ENCODE assay signal across 19 mouse cellular contexts in the genomic region with DNA sequence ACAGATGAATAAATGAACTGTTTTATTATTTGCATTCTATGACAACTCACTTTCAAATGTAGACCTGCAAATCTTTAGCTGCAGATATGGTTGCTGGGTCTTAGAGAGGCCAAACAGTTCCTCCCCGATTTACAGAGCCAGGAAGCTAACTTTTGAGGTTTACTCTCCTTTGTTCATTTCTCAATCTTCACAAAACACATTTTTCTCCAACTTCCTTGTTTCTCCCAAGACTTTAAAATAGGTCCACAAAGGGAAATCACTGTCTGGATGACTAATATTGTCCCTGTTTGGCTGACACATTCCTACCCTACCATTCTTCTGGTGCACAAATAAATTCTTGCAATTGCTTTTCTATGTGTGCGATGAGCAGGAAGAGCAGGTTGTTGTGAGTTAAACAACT. TPM values are rescaled to one million over a fixed set of nuclear protein-coding genes. Genes with fewer than 3 reads are reported as not detected.
A peak's percentile ranks its signal among the peaks of the same experiment; 100 is the strongest.
DNase-seq lines count a peak whose midpoint lies in the region; ATAC-seq lines count a peak whose summit lies in the region.
"Had no signal": no experiment of that assay in that cellular context is flagged by ENCODE, and none has a peak within 500 bp of the region (broad histone marks: within the 10 kb centered on the region; RNA-seq: fewer than 3 reads in every experiment).

No protein-coding gene starts in this region.

- no peak for DNase-seq in heart, postnatal 14 days
- no peak for DNase-seq in lung, postnatal 14 days
- DNase-seq in brain, adult 2 months (ENCODE audit: low read depth, low spot score) = peak; percentile 12
- no peak for DNase-seq in gastrocnemius, postnatal 14 days
- no peak for DNase-seq in right cerebral cortex, postnatal 25 days
- DNase-seq: adrenal gland, adult 8-10 months; gastrocnemius, postnatal 10 days; kidney, postnatal 14 days; right cerebral cortex, postnatal 14 days; thymus, postnatal 4 days had no signal

- intact Hi-C loops in heart, postnatal 14 days (cut with DNase I) = loop anchor here (10.0 kb wide), 1 partner anchor 115 kb away; the partner anchor contains the start of gene Klhl24
- intact Hi-C loops in gastrocnemius, postnatal 14 days (cut with DNase I; ENCODE audit: low total_unique reads) = no loop called here

- H3K27ac ChIP-seq in heart, embryonic 14.5 days (replicated peaks in 1 of 2; ENCODE audit: control insufficient read depth in 1 of 2, insufficient read depth in 1 of 2, low read depth in 2 of 2, low read length in 2 of 2) = peak overlapping the region; percentile 30 to 62; a peak in 2 of 4 replicates
- peak overlapping the region; percentile 52; the same call in 1 of the 2 replicates for H3K27ac ChIP-seq in lung, embryonic 16.5 days (ENCODE audit: low read length)
- H3K27ac ChIP-seq: hindbrain, postnatal 0 days; limb, embryonic 13.5 days; midbrain, embryonic 10.5 days had no signal

- WGBS in heart, embryonic 14.5 days = 57% methylated on average over 2 of the region's 2 CpGs
- WGBS in lung, embryonic 16.5 days = 46% methylated on average over 2 of the region's 2 CpGs

- no peak for ATAC-seq in heart, embryonic 14.5 days (ENCODE audit: insufficient number of reproducible peaks, insufficient read depth, low FRiP score, low read depth)
- no peak for ATAC-seq in lung, embryonic 16.5 days (ENCODE audit: low read depth)
- peak; percentile 16; the same call in 1 of the 2 replicates for ATAC-seq in megakaryocyte, adult 5-6 weeks (ENCODE audit: poor library complexity, severe bottlenecking)
- ATAC-seq: CD4-positive, CD25-positive, alpha-beta regulatory T cell, adult 4 months; forebrain, embryonic 16.5 days; hindbrain, postnatal 0 days had no signal

- no peak overlapping the region; a peak in 1 of 4 replicates for H3K4me3 ChIP-seq in heart, embryonic 14.5 days (ENCODE audit: control insufficient read depth in 1 of 2, insufficient read depth in 1 of 2, low read depth in 1 of 2, low read length in 2 of 2)
- no peak overlapping the region for H3K4me3 ChIP-seq in lung, embryonic 16.5 days (ENCODE audit: low read length)
- H3K4me3 ChIP-seq: limb, embryonic 13.5 days; midbrain, embryonic 10.5 days; myocyte had no signal

- no peaks in the 10 kb centered on the region for H3K36me3 ChIP-seq in heart, embryonic 14.5 days (ENCODE audit: control insufficient read depth, insufficient read depth, low read length)
- no peaks in the 10 kb centered on the region for H3K36me3 ChIP-seq in lung, embryonic 16.5 days (ENCODE audit: control insufficient read depth, insufficient read depth, low read length)
- H3K36me3 ChIP-seq: limb, embryonic 13.5 days; midbrain, embryonic 10.5 days had no signal

- H3K9me3 ChIP-seq in heart, embryonic 14.5 days (ENCODE audit: control insufficient read depth, low read length) = no peaks in the 10 kb centered on the region
- no peaks in the 10 kb centered on the region for H3K9me3 ChIP-seq in lung, embryonic 16.5 days (ENCODE audit: control insufficient read depth, low read length)
- H3K9me3 ChIP-seq: limb, embryonic 13.5 days; midbrain, embryonic 10.5 days had no signal

- no peak overlapping the region for H3K9ac ChIP-seq in heart, embryonic 14.5 days (ENCODE audit: low read length)
- no peak overlapping the region for H3K9ac ChIP-seq in lung, embryonic 16.5 days (ENCODE audit: low read length)
- H3K9ac ChIP-seq: limb, embryonic 13.5 days had no signal

- peak overlapping the region; percentile 66 for H3K4me2 ChIP-seq in heart, embryonic 14.5 days (ENCODE audit: low read length)
- H3K4me2 ChIP-seq in lung, embryonic 16.5 days (ENCODE audit: low read depth, low read length) = no peak overlapping the region
- H3K4me2 ChIP-seq: limb, embryonic 13.5 days had no signal

- peaks cover 0 to 8% of the 10 kb centered on the region in 2 experiments; a peak in 2 of 4 replicates for H3K4me1 ChIP-seq in heart, embryonic 14.5 days (ENCODE audit: control insufficient read depth in 2 of 2, insufficient read depth in 2 of 2, low read length in 2 of 2)
- peaks cover 4% of the 10 kb centered on the region; the same call in 1 of the 2 replicates for H3K4me1 ChIP-seq in lung, embryonic 16.5 days (replicated peaks; ENCODE audit: control insufficient read depth, insufficient read depth, low read length)
- H3K4me1 ChIP-seq: limb, embryonic 13.5 days; midbrain, embryonic 10.5 days had no signal

- H3K27me3 ChIP-seq in heart, embryonic 14.5 days (ENCODE audit: control insufficient read depth, insufficient read depth, low read length) = no peaks in the 10 kb centered on the region
- no peaks in the 10 kb centered on the region for H3K27me3 ChIP-seq in lung, embryonic 16.5 days (ENCODE audit: control insufficient read depth, insufficient read depth, low read depth, low read length)
- H3K27me3 ChIP-seq: limb, embryonic 13.5 days had no signal

RNA-seq across cellular contexts. Expression of gene Klhl6, which starts 3.1 kb away (rescaled TPM):
- 19.4 and 20.0 TPM in 2 replicates for polyA plus RNA-seq in heart, embryonic 14.5 days (2014; fragmentation: Nextera tagmentation; extraction: Ambion mirVana)
- total RNA-seq in heart, postnatal 14 days (2021) = 1 to 10 TPM; 6.5 to 6.8 TPM
- 16.7 and 18.3 TPM in 2 replicates for polyA plus RNA-seq in lung, embryonic 16.5 days (2015; fragmentation: Nextera tagmentation; extraction: Ambion mirVana)
- total RNA-seq in megakaryocyte, adult 5-6 weeks (2015) = 68.4 and 71.2 TPM in 2 replicates
- total RNA-seq in megakaryocyte, adult 5-6 weeks (2017) = 106 and 107 TPM in 2 replicates
- total RNA-seq in gastrocnemius, postnatal 14 days (2021) = 1 to 10 TPM; 1.6 to 2.4 TPM

Comparison
In these comparisons a context has a peak if more than half of its experiments do, and no peak if none do; other contexts are left out.
1. RNA of gene Klhl6, which starts 3.1 kb away (total RNA-seq): 68.4 to 107 TPM in megakaryocyte, adult 5-6 weeks; 6.5 to 6.8 TPM in heart, postnatal 14 days and 1.6 to 2.4 TPM in gastrocnemius, postnatal 14 days; every median in the first group is over 4 times any median in the second.